Mouse (Mus musculus): ENCODE measurements around the gene Sympk.

DNA sequence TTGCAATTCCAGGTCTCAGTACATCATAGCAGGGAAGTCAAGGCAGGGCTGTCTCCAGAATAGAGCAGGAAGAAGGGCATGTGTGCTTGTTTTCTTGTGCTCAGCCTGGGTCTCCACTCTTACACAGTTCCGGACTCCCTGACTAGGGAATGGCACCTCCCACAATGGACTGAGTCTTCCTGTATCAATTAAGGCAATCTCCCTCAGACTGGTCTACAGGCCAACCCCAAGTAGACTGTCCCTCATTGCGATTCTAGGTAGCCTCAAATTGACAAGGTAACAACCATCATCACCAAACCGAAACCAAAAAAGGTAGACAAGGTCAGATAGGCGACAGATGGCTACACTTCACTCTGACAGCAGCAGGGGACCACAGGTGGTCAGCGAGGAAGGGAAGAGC is 51.1 kb downstream of the Sympk start:
- TF ChIP-seq POLR2A (IDR thresholded peaks at IDR 0.05; ENCODE audit: insufficient read length, low read depth), result no peak
- TF ChIP-seq MYOG (IDR thresholded peaks at IDR 0.05; ENCODE audit: control insufficient read depth in 1 of 3, insufficient read depth in 1 of 3, insufficient read length in 2 of 3, low read depth in 2 of 3), result no peak
- no peak for TF ChIP-seq E2F4 (IDR thresholded peaks at IDR 0.05; ENCODE audit: insufficient read depth)
- no peak for TF ChIP-seq TCF12 (IDR thresholded peaks at IDR 0.05; ENCODE audit: insufficient read depth, poor library complexity, severe bottlenecking)
- no peak for TF ChIP-seq USF1 (IDR thresholded peaks at IDR 0.05; ENCODE audit: low read depth)
- TF ChIP-seq MAX (IDR thresholded peaks at IDR 0.05; ENCODE audit: low read depth), result no peak
- TF ChIP-seq POLR2AphosphoS2 (IDR thresholded peaks at IDR 0.05; ENCODE audit: insufficient read length, low read depth), result no peak
- TF ChIP-seq MYOD1 (IDR thresholded peaks at IDR 0.05; ENCODE audit: control insufficient read depth in 1 of 3, insufficient read length in 2 of 3, low read depth in 2 of 3), result no peak
- no peak for TF ChIP-seq REST (IDR thresholded peaks at IDR 0.05; ENCODE audit: insufficient read depth, insufficient read length)
